Mouse (Mus musculus) hematopoietic stem cell, adult 5-6 weeks (primary cell): ENCODE measurements around the gene Hist1h1d. TPM values are rescaled to one million over a fixed set of nuclear protein-coding genes. Genes with fewer than 3 reads are reported as not detected.
"Not testable (repeated sequence)": the region's sequence is repeated elsewhere in the genome, so short reads cannot be mapped to it uniquely, and the experiment has no call there.

Experiments
- ATAC-seq, 2 experiments: fragments of 125-278 bp in 1 of 2; replicated peaks in 1 of 2; 2 replicates each; pipeline ENCODE4 v1.8.0; 2016 to 2017; ENCODE audit warnings: inconsistent platforms in 2 of 2, mild to moderate bottlenecking in 2 of 2, moderate number of reproducible peaks in 2 of 2, low read depth in 1 of 2, moderate TSS enrichment in 1 of 2; ENCODE audit not compliant: low FRiP score in 2 of 2, poor library complexity in 2 of 2, severe bottlenecking in 2 of 2, insufficient read depth in 1 of 2, low TSS enrichment in 1 of 2
- total RNA-seq: library from RNA; stranded (forward); fragments of 172-1452, 232-1000 nt; gene quantifications from 2 replicates; pipeline ENCODE4 v1.2.3, GENCODE M21; 2017

Hist1h1d gene
- total RNA-seq, 1 experiment from 2014 or later = 39.0 TPM

GRCm38 (mm10) chr13:23576351-23576881 lies 23.4 kb downstream of the Hist1h1d start:
- no peak for ATAC-seq

- no peak for ATAC-seq
Observed at GRCm38 (mm10) chr13:23576906-23577639, 24.0 kb downstream of the Hist1h1d start.

DNA sequence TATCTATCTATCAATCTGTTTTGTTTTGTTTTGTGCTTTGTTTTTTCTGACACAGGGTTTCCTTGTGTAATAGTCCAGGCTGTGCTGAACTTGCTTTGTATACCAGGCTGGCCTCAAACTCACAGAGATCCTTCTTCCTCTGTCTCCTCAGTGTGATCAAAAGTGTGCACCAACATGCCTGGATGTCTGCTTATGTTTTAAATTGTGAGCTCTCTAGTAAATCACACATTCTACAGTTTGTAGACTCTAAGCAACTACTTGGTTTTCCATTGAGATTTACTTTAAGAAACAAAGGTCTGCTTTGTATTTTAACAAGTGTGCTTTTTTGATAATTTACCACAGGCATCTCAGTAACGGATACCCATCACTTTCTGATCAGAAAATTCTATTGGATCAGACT lies 24.8 kb downstream of the Hist1h1d start:
- ATAC-seq = no peak

DNA sequence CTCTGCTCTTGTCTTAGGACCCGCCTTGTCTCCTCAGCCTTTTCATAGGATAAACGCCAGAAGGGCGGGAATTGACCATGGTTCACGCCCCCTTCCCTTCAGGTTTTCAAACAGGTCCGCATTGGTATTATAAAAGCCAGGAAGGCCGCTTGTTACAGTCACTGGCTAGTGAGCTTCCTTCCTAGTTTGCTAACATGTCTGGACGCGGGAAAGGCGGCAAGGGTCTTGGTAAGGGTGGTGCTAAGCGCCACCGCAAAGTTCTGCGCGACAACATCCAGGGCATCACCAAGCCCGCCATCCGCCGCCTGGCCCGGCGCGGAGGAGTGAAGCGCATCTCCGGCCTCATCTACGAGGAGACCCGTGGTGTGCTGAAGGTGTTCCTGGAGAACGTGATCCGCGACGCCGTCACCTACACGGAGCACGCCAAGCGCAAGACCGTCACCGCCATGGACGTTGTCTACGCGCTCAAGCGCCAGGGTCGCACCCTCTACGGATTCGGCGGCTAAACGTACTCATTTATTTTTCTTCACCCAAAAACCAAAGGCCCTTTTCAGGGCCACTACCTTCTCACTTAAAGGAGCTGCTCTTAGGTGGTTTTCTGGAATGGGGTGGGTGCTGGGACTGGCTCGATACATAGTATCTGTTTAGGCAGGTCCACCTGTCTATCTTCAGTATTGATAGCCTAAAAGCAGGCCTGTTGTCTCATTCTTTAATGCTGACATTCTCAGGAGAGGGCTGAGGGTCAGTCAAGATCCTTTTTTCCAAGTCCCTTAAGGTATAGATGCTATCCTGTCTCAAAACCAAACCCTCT lies 28.6 kb downstream of the Hist1h1d start, which contains the start of gene Hist1h4d:
Gene Hist1h4d (plus strand): TSS at position 191 of the 811 bp plus-strand sequence.
- peak; percentile 81 to 83 for ATAC-seq

DNA sequence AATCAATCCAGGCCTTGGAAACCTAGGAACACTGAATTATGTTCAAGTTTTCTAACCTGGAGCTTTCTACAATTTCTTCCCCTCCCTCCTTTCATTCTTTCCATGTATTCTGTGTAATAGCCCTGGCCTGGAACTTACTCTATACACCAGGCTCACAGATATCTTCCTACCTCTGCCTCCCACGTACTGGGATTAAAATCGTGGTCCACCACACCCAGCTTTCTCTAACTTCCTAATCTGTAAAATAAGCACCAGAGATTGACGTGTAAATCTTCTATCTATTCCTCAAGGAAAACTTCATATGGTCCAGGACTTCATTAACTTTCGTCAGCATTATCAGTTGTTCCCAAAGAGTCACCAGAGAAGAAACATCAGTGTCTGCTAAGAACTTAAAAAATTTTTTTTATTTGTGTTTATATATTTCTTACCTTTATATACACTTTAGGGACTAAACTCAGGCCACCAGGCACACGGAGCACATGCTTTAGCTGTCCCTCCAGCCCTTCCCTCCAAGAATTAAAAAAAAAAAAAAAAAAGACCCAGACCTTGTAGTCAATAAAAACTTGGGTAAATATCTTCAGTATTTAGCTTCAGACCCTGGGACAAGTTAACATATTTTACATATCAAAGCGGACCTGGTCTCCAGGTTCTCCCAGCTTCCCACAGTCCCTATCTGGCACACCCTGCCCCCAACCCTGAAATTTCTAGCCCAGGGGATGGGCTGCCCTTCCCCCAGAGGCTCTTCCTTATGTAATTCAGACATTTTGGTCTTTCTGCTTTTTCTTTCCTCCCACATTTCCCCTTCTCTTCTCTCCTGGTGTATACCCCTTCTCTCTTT lies 29.4 kb downstream of the Hist1h1d start:
- no peak for ATAC-seq

DNA sequence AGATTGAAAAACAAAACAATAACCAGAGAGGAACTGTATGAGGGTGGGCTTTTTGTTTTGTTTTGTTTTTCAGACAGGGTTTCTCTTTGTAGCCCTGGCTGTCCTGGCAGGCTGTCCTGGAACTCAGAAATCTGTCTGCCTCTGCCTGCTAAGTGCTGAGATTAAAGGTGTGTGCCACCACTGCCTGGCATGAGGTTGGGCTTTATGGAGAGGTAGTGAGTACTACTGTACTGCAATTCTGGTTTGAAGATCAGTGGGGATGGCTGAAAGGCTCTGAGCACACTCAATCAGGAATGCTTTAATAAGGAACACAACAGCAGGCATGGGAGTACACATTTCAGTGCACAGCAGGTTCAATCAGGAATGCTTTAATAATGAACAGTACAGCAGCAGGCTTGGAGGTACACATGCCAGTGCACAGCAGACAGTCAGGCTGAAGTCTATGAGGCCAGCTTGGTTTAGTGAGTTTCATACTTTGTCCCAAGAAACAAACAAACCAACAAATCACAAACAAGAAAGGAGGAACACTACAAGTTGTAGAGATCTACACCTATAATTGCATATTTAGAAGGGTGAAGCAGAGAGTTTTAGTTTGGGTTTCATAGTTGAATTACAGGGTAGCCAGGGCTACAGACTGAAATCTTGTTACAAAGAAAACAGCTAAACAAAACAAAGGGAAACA lies 30.5 kb downstream of the Hist1h1d start:
- no peak for ATAC-seq

- no peak for ATAC-seq
Observed at GRCm38 (mm10) chr13:23584331-23584730, 31.3 kb downstream of the Hist1h1d start.

- 0 out of 4 replicates have a peak, but pooled peaks of 1 of the 2 experiments have one; percentile 22 for ATAC-seq
Observed at GRCm38 (mm10) chr13:23585029-23585441, 32.0 kb downstream of the Hist1h1d start.

DNA sequence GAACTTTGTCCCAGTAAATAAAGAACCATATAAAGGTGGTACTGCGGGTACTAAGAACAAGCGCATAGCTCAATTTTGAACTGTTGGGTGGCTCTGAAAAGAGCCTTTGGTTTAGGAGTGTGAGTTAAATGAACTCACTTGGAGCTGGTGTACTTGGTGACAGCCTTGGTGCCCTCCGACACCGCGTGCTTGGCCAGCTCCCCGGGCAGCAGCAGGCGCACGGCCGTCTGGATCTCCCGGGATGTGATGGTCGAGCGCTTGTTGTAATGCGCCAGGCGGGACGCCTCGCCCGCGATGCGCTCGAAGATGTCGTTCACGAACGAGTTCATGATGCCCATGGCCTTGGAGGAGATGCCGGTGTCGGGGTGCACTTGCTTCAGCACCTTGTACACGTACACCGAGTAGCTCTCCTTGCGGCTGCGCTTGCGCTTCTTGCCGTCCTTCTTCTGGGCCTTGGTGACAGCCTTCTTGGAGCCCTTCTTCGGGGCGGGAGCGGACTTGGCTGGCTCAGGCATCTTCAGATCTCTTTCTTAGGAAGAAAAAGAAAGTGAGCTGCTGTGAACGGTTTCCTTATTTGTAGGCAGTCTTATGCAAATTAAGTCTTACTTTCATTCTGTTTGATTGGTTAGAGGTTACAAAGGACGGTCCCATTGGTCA lies 32.5 kb downstream of the Hist1h1d start:
- peak; percentile 79 for ATAC-seq

DNA sequence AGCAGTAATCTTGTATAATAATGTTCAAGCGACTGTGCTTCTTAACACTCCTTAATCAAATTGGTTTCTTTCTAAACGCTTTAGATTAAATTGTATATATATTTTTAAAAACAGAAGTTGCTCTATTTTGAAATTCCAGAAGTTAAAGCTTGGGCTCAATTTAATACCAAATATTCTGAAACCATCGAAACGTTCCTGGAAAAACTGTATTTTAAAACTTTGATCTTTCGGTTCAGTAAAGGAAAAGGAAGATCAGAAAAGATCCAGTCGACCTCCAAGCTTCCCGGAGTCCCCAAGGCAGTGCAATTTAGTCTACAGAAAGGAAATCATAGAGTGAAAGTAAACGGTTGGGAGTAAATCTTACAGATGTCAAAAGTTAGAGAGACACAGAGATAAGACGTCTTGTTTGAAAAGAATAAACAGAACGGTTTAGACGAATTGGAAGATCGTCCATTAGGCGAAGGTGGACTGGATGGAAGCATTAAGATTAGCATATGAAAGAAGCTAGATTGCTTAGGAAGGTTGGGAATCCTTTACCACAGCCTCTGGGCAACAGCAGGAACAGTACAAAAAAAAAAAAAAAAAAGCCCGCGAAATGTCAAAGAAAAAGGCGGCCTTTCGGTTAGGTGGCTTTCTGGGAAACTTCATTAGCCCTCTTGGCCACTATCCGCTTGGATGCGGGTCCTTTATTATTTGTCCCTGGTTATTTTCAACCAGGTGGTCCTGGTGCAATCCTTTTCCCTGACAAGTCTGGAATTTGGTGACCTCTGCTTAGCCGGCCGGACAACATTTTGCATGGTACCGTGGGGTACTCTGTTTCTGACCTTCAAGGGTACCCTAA lies 33.3 kb downstream of the Hist1h1d start:
- ATAC-seq = no peak

GRCm38 (mm10) chr13:23586940-23587225 lies 33.8 kb downstream of the Hist1h1d start:
- no peak for ATAC-seq

DNA sequence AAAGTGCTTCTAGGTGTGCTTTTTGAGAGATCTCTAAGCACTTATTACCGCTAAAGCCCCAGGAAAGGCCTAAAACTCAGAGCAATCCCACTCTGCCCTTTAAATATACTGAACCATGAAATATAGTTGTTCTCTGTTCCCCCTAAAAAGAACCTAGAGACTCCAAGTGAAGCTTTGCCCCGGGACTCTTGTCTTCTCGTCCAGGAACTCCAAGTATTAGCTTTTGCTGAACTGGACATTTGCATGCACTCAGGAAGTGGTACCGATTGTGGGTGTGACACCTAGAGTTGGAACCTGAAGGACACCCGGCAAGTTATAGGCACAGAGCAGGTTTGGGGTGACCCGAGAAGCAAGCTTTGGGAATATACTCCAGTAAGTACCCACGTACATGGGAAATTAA lies 38.1 kb downstream of the Hist1h1d start:
- no peak for ATAC-seq

DNA sequence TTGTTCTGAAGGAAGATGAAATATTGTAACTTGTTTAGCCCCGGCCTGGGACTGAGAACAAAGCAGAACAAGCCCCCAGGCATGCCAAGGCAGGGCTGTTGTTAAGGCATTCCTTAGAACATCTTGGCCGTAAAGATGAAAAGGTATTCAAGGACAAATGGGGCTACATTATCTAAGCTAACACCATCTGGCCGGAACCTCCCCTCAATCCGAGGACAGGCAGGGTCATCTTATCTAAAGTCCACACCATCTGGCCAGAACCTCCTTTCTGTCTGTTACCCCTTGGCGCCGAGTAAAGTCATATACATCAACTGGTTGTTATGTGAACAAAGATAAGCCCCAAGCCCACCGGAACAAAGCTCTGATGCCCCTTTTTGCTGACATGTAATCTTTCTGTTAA lies 38.8 kb downstream of the Hist1h1d start:
- not testable (repeated sequence) for ATAC-seq

- ATAC-seq = no peak
Observed at GRCm38 (mm10) chr13:23592614-23593013, 39.6 kb downstream of the Hist1h1d start.

GRCm38 (mm10) chr13:23593051-23593770 lies 40.1 kb downstream of the Hist1h1d start:
- peak; percentile 66 to 79 for ATAC-seq
